Mouse (Mus musculus) megakaryocyte progenitor cell, adult 5-6 weeks (primary cell): ENCODE measurements at regions not wholly inside any gene's neighbourhood (a gene's known extent, or its start where the extent isn't known, plus 50 kb on each side); places are given as distances from the start of the nearest gene placed in this dataset.
A peak's percentile ranks its signal among the peaks of the same experiment; 100 is the strongest.

Source experiments
- ATAC-seq: replicated peaks from 2 replicates; pipeline ENCODE4 v1.8.0; 2016; ENCODE audit warnings: mild to moderate bottlenecking, moderate TSS enrichment, inconsistent platforms; ENCODE audit not compliant: poor library complexity

- ATAC-seq = no peak
Observed at GRCm38 (mm10) chr10:53165036-53165435, 172.4 kb upstream of the Pln start.

- ATAC-seq = no peak
Observed at GRCm38 (mm10) chr10:53167767-53168166, 169.7 kb upstream of the Pln start.

- ATAC-seq = no peak
Observed at GRCm38 (mm10) chr10:53174038-53174564, 163.4 kb upstream of the Pln start.

- no peak for ATAC-seq
Observed at GRCm38 (mm10) chr10:53175946-53176345, 161.5 kb upstream of the Pln start.

GRCm38 (mm10) chr10:53178561-53178960 lies 158.9 kb upstream of the Pln start:
- no peak for ATAC-seq

GRCm38 (mm10) chr10:53179109-53179508 lies 158.4 kb upstream of the Pln start:
- no peak for ATAC-seq

- peak; percentile 86 for ATAC-seq
Observed at GRCm38 (mm10) chr10:53180751-53181151, 156.7 kb upstream of the Pln start.

GRCm38 (mm10) chr10:53181413-53181812 lies 156.1 kb upstream of the Pln start:
- no peak for ATAC-seq

- no peak for ATAC-seq
Observed at GRCm38 (mm10) chr10:53208466-53208865, 129.0 kb upstream of the Pln start.

GRCm38 (mm10) chr10:53209916-53210315 lies 127.6 kb upstream of the Pln start:
- ATAC-seq = no peak
